Mouse (Mus musculus) gastrocnemius, postnatal 25 days (tissue): ENCODE data around the gene Mcm10. TPM values are rescaled to one million over a fixed set of nuclear protein-coding genes. Genes with fewer than 3 reads are reported as not detected.

Experiments used
- DNase-seq: peaks from one replicate; pipeline ENCODE4 v3.0.0; 2022
- long read RNA-seq, 2 experiments: library from polyadenylated mRNA; stranded (forward); transcript quantifications; one replicate each; pipeline ENCODE4 v2.0.0; 2021
- total RNA-seq, 2 experiments: library from RNA; stranded (reverse); gene quantifications; 1 replicate in 1 of 2; 2 replicates in 1 of 2; pipeline ENCODE4 v1.2.3; 2021

Gene Mcm10
- under 1 TPM; 0.31 to 0.72 TPM for total RNA-seq
- long read RNA-seq, experiment 1 = 0 reads
- long read RNA-seq, experiment 2 = 0 reads

DNA sequence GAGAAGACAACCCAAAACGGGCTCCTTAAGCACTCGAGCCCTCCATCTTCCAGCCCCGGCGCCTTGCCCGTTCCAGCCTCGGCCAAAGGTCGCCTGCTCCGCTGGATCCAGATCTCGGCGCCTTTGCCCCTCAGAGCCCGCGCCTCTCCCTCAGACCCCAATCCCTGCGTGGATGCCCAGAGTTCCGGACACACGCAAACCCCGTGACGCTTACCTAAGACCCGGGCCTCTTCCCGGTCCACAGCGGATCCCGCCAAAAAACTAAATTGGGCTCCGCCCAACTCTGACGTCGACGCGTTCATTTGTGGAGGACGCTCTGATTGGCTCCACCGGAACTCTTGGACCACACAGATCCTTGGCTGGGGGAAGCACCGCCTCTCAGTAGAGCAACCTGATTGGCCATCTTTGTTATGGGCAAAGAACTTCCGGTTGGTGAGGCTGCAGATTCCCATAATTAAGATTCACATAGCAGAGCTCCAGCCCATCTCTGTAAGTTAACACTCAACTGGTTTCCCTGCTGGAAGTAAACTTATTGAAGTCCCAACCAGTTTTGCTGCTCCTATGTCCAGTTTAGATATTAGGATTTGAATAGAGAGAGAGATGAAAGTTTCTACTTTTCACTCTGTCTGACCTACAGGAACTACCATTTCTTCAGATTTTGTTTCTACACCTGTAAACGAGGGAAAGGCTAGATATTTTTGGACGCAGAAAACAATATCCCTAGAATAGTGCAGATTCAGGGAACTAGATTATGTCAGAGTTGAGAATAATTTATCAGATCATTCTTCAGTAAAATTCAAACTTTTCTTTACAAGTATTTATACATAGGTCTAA is at the start of gene Mcm10:
Gene Mcm10, minus strand, starts transcription at position 301 of the 834 bp plus-strand sequence.
- DNase-seq = peak; percentile 90

- DNase-seq = no peak
Observed at GRCm38 (mm10) chr2:5061133-5061708, 48.6 kb upstream of the Mcm10 start.

GRCm38 (mm10) chr2:5059997-5060396 is 47.4 kb upstream of the Mcm10 start:
- DNase-seq = no peak

DNA sequence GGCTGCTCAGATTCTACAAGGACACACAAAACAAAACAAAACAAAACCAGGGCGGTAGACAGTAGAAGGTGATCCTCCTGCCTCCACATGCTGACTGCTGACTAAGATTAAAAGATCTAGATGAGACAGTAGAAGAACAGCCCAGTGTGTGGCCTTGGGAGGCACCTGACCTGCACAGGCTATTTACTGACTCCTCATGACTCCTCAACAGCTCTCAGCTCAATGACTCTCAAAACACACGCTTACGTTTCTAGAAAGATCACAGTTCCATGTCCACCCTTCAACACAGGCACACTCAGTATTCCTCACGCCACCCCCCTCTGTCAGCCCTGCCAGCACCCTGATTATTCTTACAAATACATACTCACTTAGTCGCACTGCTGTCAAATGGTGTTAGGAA is 45.8 kb upstream of the Mcm10 start:
- peak; percentile 2 for DNase-seq

GRCm38 (mm10) chr2:5050562-5050961 is 38.0 kb upstream of the Mcm10 start:
- DNase-seq = no peak

- DNase-seq = no peak
Observed at GRCm38 (mm10) chr2:5047016-5047415, 34.4 kb upstream of the Mcm10 start.

DNA sequence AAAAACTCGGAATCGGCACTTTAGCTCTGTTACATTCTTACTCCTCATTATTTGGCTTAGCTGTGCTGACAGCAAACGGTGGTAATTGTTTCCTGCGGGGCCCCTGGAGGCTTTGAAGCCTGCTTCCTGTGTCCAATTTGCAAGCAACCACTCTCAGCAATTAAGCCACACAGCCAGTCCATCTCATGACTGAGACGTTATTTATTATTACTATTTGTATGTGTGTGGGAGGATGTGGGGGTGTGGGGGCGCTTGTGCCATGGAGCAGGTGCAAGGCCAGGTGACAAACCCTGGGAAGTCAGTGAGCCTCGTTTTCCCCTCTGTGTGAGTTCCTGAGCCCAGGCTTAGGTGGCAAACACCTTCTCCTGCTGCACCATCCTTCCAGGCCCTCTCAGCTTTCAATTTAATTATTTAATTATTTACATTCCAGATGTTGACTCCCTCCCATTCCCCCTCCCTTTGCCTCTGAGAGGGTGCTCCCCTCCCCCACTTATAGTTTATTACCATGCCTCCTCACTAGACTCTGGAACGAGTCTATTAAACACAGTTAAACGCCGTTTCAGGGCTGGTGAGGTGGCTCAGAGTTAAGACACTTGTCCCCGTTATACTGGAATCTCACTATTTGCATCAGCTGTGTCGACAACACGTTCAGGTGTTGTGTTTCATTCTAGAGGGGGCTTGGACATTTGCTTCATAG is 32.8 kb upstream of the Mcm10 start:
- DNase-seq = no peak

DNA sequence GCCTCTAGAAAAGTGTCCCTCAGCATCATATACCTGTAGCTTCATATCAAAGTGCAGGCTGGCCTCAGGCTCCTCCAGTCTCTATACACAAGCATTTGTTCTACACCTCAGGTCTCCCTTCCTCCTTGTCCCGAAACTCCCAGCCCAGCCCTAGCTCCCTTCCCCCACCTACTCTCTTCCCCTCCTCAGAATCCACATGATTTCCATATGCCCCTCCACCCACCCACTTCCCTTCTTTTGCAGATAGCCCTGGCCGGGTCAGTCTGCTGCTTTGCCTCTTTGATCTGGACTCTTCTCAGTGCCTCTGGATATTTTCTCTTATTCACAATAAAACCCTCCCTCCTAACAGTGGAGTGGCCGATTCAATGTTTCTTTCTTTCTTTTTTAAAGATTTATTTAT is 31.7 kb upstream of the Mcm10 start:
- DNase-seq = no peak

DNA sequence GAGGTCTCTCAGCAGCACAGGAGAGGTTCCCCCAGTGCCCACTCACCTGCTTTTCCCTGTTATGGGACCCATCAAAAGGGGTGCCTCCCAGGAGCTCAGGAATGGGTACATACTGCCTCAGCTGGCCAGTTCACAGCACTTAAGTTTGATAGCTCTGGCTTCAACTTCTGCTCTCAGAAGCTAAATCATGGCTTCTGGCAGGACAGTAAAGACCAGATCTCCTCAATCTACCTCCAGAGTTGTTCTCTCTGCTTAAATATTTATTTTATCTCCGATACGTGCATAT is 30.8 kb upstream of the Mcm10 start:
- DNase-seq = no peak

- peak; percentile 45 for DNase-seq
Observed at GRCm38 (mm10) chr2:5042616-5043475, 30.3 kb upstream of the Mcm10 start.

GRCm38 (mm10) chr2:5041854-5042253 is 29.3 kb upstream of the Mcm10 start:
- DNase-seq = no peak

DNA sequence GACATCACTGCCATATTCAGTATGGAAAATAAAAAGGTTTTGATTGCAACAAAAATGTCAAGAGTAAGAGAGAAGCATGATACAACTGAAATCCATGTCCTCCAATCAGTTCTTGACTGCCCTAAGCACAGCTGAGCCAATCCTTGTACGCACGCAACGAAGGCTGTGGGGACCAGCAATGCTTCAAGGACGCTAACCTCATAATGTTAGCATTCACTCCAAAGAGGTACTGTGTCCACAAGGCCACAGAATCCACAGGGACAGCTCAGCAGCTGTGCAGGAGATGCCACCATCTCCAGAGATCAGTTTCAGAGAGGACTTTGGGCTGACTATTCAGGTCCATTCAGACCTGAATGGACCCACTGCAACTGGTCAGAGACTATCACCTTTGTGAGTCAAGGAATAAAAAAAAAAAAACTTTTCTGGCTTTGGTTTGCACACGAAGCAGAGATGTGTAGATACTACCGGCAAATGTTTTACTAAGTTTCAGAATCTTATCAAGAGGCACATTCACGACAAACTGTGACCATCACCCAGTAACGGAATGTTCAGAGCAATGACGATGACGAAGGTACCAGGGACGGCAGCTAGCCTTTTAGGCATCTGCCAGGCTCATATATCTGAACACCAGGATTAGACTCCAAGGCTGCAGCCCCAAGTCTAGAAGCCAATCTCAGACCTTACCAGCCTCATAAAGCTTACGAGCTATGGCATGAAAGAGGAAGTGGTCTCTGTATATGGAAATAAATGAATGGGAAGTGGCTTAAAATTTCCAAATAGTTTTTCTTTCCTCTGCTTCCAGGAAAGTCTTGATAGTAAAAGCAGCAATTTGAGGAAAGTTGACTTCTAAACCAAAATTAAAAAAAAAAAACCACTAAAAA is 27.9 kb upstream of the Mcm10 start:
- DNase-seq = peak; percentile 42

DNA sequence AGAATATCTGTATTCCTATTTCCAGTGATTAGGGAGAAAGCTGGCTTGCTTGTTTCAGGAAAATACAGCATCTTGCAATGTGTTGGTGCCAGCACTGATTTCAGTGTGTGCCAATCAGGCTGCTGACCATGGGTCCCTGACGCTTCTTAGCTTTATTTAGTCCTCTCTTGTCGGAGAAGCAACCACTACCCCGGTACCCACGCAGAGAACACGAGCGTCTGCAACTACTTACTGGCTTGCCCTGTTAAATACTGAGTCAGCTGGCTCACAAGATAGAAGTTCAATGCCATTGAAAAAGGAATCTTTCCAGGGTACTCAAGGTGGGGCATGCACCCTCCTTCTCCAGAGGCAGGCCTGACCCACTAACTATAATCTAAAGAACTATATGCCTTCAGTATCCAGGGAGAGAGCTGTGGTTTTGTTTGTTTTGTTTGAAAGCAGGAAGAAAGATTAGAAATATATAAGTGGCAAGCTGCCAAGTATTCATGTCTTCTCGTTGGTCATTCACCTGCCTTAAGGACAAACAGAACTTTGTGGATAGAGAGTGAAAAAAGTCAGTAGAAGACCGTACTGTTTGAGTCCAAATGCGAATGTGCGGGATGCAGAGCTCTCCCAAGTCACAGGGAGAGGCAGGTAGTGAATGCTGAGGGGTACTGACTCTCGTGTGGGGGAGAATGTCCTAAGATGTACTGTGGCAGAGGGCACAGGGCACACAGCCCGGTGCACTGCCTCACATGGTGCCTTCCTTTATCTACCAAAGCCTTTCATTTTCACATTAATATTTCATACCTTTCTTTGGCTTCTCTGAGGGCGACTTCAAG is 27.0 kb upstream of the Mcm10 start:
- no peak for DNase-seq

- no peak for DNase-seq
Observed at GRCm38 (mm10) chr2:5038320-5038719, 25.7 kb upstream of the Mcm10 start.

DNA sequence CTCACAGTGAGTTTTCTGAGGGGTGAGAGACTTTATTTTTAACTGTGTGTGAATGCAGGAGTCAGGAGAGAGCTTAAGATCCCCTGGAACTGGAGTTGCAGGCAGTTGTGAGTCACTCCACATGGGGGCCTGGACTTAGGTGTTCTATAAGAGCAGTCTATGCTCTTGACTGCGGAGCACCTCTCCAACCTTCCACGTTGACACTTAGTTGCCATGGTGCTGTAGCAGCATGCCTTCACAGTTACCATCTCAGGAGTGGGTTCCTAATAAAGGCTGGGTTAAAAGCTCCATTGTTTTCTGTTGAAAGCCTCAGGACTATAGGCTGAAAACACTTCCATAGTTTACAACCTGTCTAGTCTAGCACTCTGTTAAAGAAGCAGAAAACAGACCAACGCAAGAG is 24.8 kb upstream of the Mcm10 start:
- no peak for DNase-seq

DNA sequence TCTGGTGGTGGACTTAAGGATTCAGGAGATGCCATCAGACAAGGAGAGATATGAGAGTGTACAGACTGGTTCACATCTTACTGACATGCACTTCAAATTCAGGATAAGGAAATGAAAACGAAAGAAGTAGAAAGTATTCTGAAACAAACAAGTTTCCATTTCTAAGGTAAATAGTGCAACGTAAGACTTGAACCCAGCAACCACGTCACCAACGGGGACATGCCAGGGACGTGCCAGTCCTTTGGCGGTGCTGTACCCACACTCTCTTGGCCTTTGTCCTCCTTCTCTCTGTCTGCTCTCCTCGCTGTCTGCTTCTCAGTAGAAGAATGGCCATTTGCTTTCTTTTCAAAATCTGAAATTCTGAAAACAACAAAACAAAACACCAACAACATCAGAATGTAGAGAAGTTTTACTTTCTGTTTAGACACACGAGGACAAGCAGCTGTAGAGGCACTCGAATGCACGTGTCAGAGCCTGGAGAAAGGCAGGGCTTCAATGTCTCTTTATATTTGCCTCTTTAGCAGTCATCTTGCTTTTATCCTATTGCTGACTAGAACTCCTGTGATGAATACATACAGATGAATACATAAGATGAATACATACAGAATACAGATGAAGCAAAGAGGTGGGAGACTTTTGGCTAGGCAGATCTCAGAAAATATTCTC is 24.0 kb upstream of the Mcm10 start:
- DNase-seq = no peak

DNA sequence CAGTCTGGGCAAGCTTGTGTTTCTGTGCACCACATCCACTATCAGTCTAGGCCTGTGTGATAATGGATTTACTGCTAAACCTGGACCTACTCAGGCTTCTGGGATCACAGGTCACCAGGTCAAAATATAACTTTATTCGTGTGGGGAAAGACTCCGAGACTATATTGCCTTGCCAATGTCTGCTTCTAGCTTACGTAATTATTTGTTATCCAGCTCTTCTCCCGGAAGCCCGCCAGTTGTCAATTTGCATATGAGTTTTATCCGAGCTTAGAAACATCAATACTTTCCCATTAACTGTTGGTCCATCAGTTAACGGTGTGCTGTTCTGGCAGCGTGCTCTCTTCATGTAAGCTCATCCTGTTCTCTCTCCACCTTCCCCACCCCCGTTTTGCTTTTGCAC is 22.6 kb upstream of the Mcm10 start:
- no peak for DNase-seq

- DNase-seq = no peak
Observed at GRCm38 (mm10) chr2:5034801-5035200, 22.2 kb upstream of the Mcm10 start.

DNA sequence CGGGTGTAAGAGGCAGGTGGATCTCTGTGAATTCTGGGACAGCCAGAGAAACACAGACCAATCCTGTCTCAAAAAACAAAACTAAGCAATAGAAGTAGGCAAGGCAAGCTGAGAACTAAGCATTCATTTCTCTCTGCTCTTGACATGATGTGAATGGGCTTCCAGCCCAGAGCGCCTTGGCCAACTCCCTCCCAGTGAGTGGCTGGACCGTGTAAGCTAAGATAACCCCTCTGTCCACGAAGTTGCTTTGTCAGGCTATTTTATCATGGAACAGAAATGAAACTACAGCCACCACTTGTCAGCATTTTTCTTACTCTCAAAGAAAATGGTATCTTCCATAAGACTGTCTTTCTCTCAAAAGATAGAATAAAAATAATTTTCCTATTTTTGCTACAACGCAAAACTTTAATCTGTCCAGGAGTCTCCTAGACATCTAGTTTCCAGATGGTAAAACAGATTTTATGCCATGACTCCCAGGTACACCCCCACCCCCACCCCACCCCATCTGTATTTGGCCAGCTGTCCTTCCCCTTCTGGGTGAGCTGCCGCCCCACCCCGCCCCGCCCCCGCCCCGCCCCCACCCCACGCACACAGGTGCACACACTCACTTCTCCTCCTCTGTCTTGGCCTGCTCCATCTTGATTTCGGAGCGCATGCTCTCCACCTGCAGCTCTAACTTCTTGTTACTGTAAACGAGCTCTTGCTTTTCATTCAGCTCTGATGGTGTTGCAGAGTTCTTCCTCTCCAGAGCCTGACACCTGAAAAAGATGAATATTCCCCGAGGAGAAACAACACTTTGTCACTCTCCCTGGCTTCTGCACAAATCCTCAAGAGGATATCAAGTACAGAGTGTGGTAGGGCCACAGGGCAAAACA is 21.2 kb upstream of the Mcm10 start:
- DNase-seq = no peak
